Mouse (Mus musculus): ENCODE results near the gene Eif2s2.

Gene Eif2s2

DNA sequence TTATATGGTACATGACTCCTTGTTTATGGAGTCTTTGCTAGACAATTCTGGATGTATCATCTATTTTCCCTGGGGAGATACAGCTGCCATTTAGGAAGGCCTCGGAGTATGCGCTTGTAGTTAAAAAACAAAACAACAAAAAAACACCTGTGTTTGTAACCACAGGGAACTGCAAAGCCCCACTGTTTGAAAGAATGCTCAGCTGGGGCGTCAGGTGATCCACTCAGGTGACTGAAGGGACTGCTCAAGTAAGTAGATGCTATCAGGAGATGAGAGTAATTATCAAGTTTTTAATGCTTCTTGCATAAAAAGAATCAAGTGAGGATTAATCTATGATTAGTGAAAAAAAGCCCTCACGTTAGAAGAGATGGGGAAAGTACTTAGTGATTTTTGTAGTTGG, 813 bp upstream of the Eif2s2 start:
- DNase-seq (ENCODE audit: low spot score in 2 of 2): no peak

DNA sequence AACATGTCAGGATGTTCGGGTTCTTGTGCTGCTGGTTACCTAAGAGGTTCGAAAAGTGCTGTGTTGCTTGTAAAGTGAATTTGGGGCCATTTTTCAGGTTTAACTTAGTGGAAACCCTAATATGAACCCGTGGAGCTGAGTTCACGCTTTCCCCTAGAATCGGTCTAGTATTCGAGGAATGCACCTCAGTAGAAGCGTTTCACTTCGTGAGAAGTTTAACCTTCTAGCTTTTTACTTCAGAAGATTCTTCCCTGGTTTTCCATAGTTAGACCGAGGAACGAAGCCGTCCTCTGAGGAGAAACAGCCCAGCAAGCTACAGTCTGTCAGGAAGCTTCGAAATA, 280 bp upstream of the Eif2s2 start:
- DNase-seq (ENCODE audit: low spot score in 2 of 2): no peak

DNA sequence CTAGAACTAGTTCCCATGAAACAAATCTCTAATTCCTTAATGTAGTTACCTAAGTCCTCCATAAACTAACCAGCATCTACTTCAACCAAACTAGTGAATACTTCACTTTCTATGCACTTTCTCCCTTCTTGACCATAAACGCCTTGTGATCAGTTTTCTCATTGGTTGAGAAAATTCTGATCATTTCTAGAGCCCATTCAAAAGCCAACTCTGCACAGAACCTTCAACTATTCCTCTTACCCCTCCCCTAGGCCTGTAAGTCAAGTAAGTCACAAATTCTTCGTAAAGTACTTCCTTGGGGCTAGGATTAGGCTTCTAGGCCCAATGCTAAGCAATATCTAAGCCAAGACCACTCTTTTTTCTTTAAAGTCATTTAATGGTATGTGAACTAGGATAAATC, 1.1 kb downstream of the Eif2s2 start:
- DNase-seq (ENCODE audit: low spot score in 2 of 2): no peak

GRCm38 (mm10) chr2:154876621-154877020, 16.1 kb downstream of the Eif2s2 start:
- no peak for DNase-seq (ENCODE audit: low spot score in 2 of 2)

GRCm38 (mm10) chr2:154869954-154870641, 22.6 kb downstream of the Eif2s2 start:
- no peak for DNase-seq (ENCODE audit: low spot score in 2 of 2)

GRCm38 (mm10) chr2:154868106-154868505, 24.6 kb downstream of the Eif2s2 start:
- DNase-seq (ENCODE audit: low spot score in 2 of 2): no peak

- DNase-seq (ENCODE audit: low spot score in 2 of 2): no peak
Observed at GRCm38 (mm10) chr2:154865696-154866095, 27.0 kb downstream of the Eif2s2 start.

GRCm38 (mm10) chr2:154863672-154864071, 29.1 kb downstream of the Eif2s2 start:
- peak in 1 of 2 experiments; percentile 20 for DNase-seq (ENCODE audit: low spot score in 2 of 2)

DNA sequence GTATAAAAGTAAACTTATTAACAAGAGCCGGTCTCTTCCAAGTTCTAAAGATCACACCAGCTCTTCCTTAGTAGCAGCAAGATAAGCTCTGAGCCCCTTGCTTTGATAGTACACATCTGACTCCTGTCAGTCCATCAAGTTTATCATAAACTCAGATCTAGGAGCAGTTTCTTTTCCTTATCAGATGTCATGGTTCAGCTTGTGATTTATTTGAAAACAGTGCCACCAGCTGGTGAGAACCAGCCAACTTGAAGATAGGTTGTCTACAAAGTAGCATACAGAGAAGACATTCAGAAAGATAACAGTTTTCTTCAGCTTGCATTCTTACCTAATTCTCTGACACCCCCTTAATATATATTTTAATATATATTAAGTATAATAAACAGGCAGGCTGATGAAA, 37.4 kb downstream of the Eif2s2 start:
- DNase-seq (ENCODE audit: low spot score in 2 of 2): peak in 1 of 2 experiments; percentile 78

DNA sequence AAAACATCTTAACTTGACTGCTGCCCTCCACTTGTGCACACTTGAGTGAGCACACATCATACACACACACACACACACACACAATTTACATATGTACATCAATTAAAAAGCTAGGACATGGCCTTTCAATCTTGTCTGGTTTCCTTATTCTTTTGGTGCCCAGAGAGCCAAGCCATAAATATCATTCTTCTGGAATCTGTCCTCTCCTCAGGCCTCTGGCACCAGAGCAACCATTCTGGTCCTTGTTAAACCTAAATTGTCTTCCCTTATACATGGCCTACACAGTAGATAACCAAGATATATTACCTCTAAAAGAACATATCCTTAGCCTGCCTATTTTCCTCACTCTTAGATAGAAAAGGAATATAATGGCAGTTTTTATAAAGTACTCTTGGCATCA, 44.6 kb downstream of the Eif2s2 start:
- no peak for DNase-seq (ENCODE audit: low spot score in 2 of 2)

DNA sequence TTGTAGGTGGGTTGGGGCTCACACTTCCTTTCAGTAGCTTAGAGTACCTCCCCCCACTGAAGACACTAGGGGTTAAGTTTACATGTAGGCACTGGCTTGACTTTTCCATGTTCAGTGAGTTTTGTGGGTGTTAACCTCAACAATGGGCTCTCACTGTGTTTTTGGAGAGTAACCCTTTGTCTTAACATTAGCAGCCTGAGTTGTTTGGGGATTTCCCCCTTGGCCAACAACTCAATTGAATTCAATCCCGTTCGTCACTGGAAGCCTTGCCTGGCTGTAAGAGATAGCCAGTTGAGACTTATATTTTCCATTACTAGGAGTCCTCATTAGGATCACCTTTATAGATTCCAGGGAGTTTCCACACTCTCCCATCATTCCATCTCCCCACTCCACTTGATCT, 56.2 kb downstream of the Eif2s2 start:
- DNase-seq (ENCODE audit: low spot score in 2 of 2): no peak

GRCm38 (mm10) chr2:154834149-154834865, 58.4 kb downstream of the Eif2s2 start:
- DNase-seq (ENCODE audit: low spot score in 2 of 2): no peak

DNA sequence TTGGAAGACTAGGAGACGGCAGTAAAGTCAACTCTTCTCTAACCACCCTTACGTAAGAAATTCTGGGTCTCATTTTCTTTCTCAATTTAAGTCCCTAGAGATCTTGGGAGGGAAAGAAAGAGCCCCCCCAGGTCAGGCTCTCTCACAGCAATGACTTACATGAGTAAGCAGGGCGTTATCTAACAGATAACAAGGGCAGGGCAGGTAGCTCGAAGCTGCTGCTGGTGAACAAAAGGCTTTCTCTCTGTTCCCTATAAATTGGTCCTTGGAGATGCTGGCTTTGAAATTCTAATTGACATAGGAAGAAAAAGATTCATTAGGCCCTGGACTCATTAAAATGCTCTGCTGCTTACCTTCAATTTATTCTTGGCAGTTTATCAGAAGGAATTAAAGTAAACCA, 60.3 kb downstream of the Eif2s2 start:
- DNase-seq (ENCODE audit: low spot score in 2 of 2): no peak

GRCm38 (mm10) chr2:154827521-154827920, 65.2 kb downstream of the Eif2s2 start:
- no peak for DNase-seq (ENCODE audit: low spot score in 2 of 2)

- DNase-seq (ENCODE audit: low spot score in 2 of 2): no peak
Observed at GRCm38 (mm10) chr2:154826054-154826538, 66.6 kb downstream of the Eif2s2 start.

Data from left cerebral cortex, adult 9 months (tissue).